Mouse (Mus musculus) myocyte (in vitro differentiated cells): Measurements from ENCODE around the gene Hdc. TPM values are rescaled to one million over a fixed set of nuclear protein-coding genes. Genes with fewer than 3 reads are reported as not detected.

Source experiments
- H3K27me3 ChIP-seq: one replicate; pipeline ENCODE4 v1.6.1; 2011; ENCODE audit not compliant: control insufficient read depth, insufficient read depth, insufficient read length
- H3K36me3 ChIP-seq: one replicate; pipeline ENCODE4 v1.6.1; 2011; ENCODE audit not compliant: control insufficient read depth, insufficient read depth
- H3K4me2 ChIP-seq: one replicate; pipeline ENCODE4 v1.6.1; 2011; ENCODE audit warnings: low read depth, control low read depth
- H3K4me3 ChIP-seq: one replicate; pipeline ENCODE4 v1.5.1; 2011; ENCODE audit warnings: mild to moderate bottlenecking, control low read depth, moderate library complexity
- H3K79me2 ChIP-seq: one replicate; pipeline ENCODE4 v1.6.1; 2011; ENCODE audit not compliant: control insufficient read depth, insufficient read depth
- H3ac ChIP-seq: one replicate; pipeline ENCODE4 v1.6.1; 2011; ENCODE audit not compliant: control insufficient read depth, insufficient read length
- CEBPB ChIP-seq: IDR thresholded peaks from 2 replicates; pipeline ENCODE4 v1.6.1; 2011; ENCODE audit warnings: mild to moderate bottlenecking, moderate library complexity; ENCODE audit not compliant: poor library complexity, insufficient read depth, severe bottlenecking
- E2F4 ChIP-seq: IDR thresholded peaks from one replicate; pipeline ENCODE4 v1.6.1; 2011; ENCODE audit warnings: mild to moderate bottlenecking, control low read depth, moderate library complexity; ENCODE audit not compliant: insufficient read depth
- MAX ChIP-seq: IDR thresholded peaks from one replicate; pipeline ENCODE4 v1.6.1; 2011; ENCODE audit warnings: low read depth, mild to moderate bottlenecking, control low read depth
- MYOD1 ChIP-seq, 3 experiments: IDR thresholded peaks; one replicate each; pipeline ENCODE4 v1.6.1; 2011; ENCODE audit warnings: control low read depth in 2 of 3, low read depth in 2 of 3, mild to moderate bottlenecking in 2 of 3, moderate library complexity in 1 of 3; ENCODE audit not compliant: insufficient read length in 2 of 3, control insufficient read depth in 1 of 3
- MYOG ChIP-seq, 3 experiments: IDR thresholded peaks; one replicate each; pipeline ENCODE4 v1.6.1; 2011; ENCODE audit warnings: control low read depth in 2 of 3, low read depth in 2 of 3, mild to moderate bottlenecking in 2 of 3; ENCODE audit not compliant: insufficient read length in 2 of 3, control insufficient read depth in 1 of 3, insufficient read depth in 1 of 3
- POLR2A ChIP-seq: IDR thresholded peaks from one replicate; pipeline ENCODE4 v1.6.1; 2011; ENCODE audit warnings: low read depth, mild to moderate bottlenecking, control low read depth, moderate library complexity; ENCODE audit not compliant: insufficient read length
- POLR2AphosphoS2 ChIP-seq: IDR thresholded peaks from one replicate; pipeline ENCODE4 v1.6.1; 2011; ENCODE audit warnings: low read depth, control low read depth; ENCODE audit not compliant: insufficient read length
- REST ChIP-seq: IDR thresholded peaks from one replicate; pipeline ENCODE4 v1.6.1; 2011; ENCODE audit warnings: mild to moderate bottlenecking, control low read depth, moderate library complexity; ENCODE audit not compliant: insufficient read depth, insufficient read length
- SRF ChIP-seq: IDR thresholded peaks from one replicate; pipeline ENCODE4 v1.6.1; 2011; ENCODE audit warnings: low read depth; ENCODE audit not compliant: control insufficient read depth, insufficient read length
- TCF12 ChIP-seq: IDR thresholded peaks from one replicate; pipeline ENCODE4 v1.6.1; 2011; ENCODE audit warnings: mild to moderate bottlenecking, control low read depth; ENCODE audit not compliant: poor library complexity, insufficient read depth, severe bottlenecking
- TCF3 ChIP-seq: IDR thresholded peaks from one replicate; pipeline ENCODE4 v1.6.1; 2011; ENCODE audit warnings: low read depth, control low read depth; ENCODE audit not compliant: insufficient read length
- USF1 ChIP-seq: IDR thresholded peaks from one replicate; pipeline ENCODE4 v1.6.1; 2011; ENCODE audit warnings: low read depth, mild to moderate bottlenecking, control low read depth, moderate library complexity
- polyA plus RNA-seq: library from polyadenylated mRNA; unstranded; fragments of >200 nt; fragmentation: generic; extraction: Trizol; gene quantifications from one replicate; pipeline ENCODE4 v1.2.1, GENCODE M21; 2012; ENCODE audit warnings: missing spikeins

Gene Hdc
- polyA plus RNA-seq, 1 experiment, result 0.36 TPM

DNA sequence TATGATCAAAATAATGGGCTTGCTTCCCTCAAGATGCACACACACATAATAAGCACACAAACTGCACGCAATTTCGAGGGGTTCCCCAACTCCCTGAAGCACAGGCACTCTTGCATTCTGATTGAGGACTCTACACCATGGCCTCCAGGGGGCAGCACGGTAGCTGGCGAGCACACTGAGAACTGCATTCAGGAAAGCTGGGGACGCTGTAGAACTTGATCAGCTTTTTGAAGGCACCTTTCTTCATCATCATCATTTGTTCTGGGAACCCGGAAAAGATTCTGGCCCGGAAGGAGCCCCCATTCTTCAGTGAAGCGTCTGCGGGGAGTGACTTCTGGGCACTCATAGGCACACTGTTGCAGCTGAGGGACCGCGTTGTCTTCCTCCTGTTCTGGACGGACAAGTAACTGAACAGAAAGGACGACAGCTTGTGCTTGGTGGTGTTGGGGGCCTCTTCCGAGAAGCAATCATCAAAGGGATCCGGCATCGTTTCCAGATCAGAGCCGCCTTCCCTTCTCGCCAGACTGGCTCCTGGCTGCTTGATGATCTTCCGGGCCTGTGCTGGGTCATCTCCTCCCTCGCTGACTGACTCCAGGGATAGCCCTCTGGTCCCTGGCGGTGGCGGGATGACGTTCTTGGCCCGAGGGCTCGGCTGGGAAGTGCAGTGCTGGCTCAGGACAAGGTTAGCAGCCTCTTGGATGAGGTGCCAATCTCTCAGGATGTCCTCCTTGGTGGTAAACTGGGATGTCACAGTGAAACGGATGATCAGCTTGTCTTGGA, 25.1 kb downstream of the Hdc start:
- H3ac ChIP-seq, result no peak overlapping the region
- no peak for TF ChIP-seq TCF3
- no peak for TF ChIP-seq USF1
- TF ChIP-seq MYOD1 (IDR thresholded peaks at IDR 0.05; ENCODE audit: control insufficient read depth in 1 of 3, insufficient read length in 2 of 3, low read depth in 2 of 3), result no peak
- TF ChIP-seq SRF, result no peak
- no peak for TF ChIP-seq TCF12
- TF ChIP-seq E2F4, result no peak
- TF ChIP-seq POLR2A, result no peak
- TF ChIP-seq REST, result no peak
- no peak for TF ChIP-seq MAX
- TF ChIP-seq MYOG (IDR thresholded peaks at IDR 0.05; ENCODE audit: control insufficient read depth in 1 of 3, insufficient read depth in 1 of 3, insufficient read length in 2 of 3, low read depth in 2 of 3), result no peak
- TF ChIP-seq POLR2AphosphoS2, result no peak
- no peak for TF ChIP-seq CEBPB
- no peaks in the 10 kb centered on the region for H3K79me2 ChIP-seq
- H3K4me3 ChIP-seq, result no peak overlapping the region
- H3K36me3 ChIP-seq, result no peaks in the 10 kb centered on the region
- no peaks in the 10 kb centered on the region for H3K27me3 ChIP-seq
- no peak overlapping the region for H3K4me2 ChIP-seq

- H3K79me2 ChIP-seq, result no peaks in the 10 kb centered on the region
- H3K4me2 ChIP-seq, result no peak overlapping the region
- no peaks in the 10 kb centered on the region for H3K36me3 ChIP-seq
- no peaks in the 10 kb centered on the region for H3K27me3 ChIP-seq
- H3ac ChIP-seq, result no peak overlapping the region
- TF ChIP-seq POLR2AphosphoS2 (no peak), TCF12 (no peak), E2F4 (no peak), USF1 (no peak), MYOD1 (IDR thresholded peaks at IDR 0.05; ENCODE audit: control insufficient read depth in 1 of 3, insufficient read length in 2 of 3, low read depth in 2 of 3) (no peak), POLR2A (no peak), TCF3 (no peak), CEBPB (no peak), REST (no peak)
- H3K4me3 ChIP-seq, result no peak overlapping the region
These were observed 27.8 kb downstream of the Hdc start for GRCm38 (mm10) chr2:126591304-126591703.

GRCm38 (mm10) chr2:126587468-126587867, 31.6 kb downstream of the Hdc start:
- Histone ChIP-seq H3ac (no peak overlapping the region), H3K27me3 (no peaks in the 10 kb centered on the region), H3K4me3 (no peak overlapping the region), H3K4me2 (no peak overlapping the region), H3K79me2 (no peaks in the 10 kb centered on the region), H3K36me3 (no peaks in the 10 kb centered on the region)
- no peak for TF ChIP-seq USF1
- TF ChIP-seq MYOD1 (IDR thresholded peaks at IDR 0.05; ENCODE audit: control insufficient read depth in 1 of 3, insufficient read length in 2 of 3, low read depth in 2 of 3), result no peak
- TF ChIP-seq MYOG (IDR thresholded peaks at IDR 0.05; ENCODE audit: control insufficient read depth in 1 of 3, insufficient read depth in 1 of 3, insufficient read length in 2 of 3, low read depth in 2 of 3), result no peak
- TF ChIP-seq CEBPB, result no peak
- TF ChIP-seq MAX, result no peak
- TF ChIP-seq POLR2A, result no peak
- TF ChIP-seq SRF, result no peak
- no peak for TF ChIP-seq TCF12
- TF ChIP-seq REST, result no peak

GRCm38 (mm10) chr2:126584621-126585369, 34.3 kb downstream of the Hdc start:
- Histone ChIP-seq H3K4me3 (no peak overlapping the region), H3K36me3 (no peaks in the 10 kb centered on the region), H3K4me2 (no peak overlapping the region), H3K79me2 (no peaks in the 10 kb centered on the region), H3K27me3 (no peaks in the 10 kb centered on the region), H3ac (no peak overlapping the region)
- TF ChIP-seq SRF (no peak), TCF12 (no peak), USF1 (no peak)

- TF ChIP-seq CEBPB (no peak), REST (no peak), USF1 (no peak), E2F4 (no peak), TCF3 (no peak), POLR2AphosphoS2 (no peak), SRF (no peak), MYOG (IDR thresholded peaks at IDR 0.05; ENCODE audit: control insufficient read depth in 1 of 3, insufficient read depth in 1 of 3, insufficient read length in 2 of 3, low read depth in 2 of 3) (no peak), MYOD1 (IDR thresholded peaks at IDR 0.05; ENCODE audit: control insufficient read depth in 1 of 3, insufficient read length in 2 of 3, low read depth in 2 of 3) (no peak), MAX (no peak), TCF12 (no peak), POLR2A (no peak)
- Histone ChIP-seq H3K4me3 (no peak overlapping the region), H3ac (no peak overlapping the region), H3K27me3 (no peaks in the 10 kb centered on the region), H3K4me2 (no peak overlapping the region), H3K79me2 (no peaks in the 10 kb centered on the region), H3K36me3 (no peaks in the 10 kb centered on the region)
These were observed 35.1 kb downstream of the Hdc start for GRCm38 (mm10) chr2:126583960-126584359.
